Mouse (Mus musculus): ENCODE measurements around the gene Nemf. TPM values are rescaled to one million over a fixed set of nuclear protein-coding genes. Genes with fewer than 3 reads are reported as not detected.

The Nemf gene
- polyA plus RNA-seq (2014; fragmentation: Nextera tagmentation; extraction: Ambion mirVana) = 62.1 and 69.9 TPM in 2 replicates

DNA sequence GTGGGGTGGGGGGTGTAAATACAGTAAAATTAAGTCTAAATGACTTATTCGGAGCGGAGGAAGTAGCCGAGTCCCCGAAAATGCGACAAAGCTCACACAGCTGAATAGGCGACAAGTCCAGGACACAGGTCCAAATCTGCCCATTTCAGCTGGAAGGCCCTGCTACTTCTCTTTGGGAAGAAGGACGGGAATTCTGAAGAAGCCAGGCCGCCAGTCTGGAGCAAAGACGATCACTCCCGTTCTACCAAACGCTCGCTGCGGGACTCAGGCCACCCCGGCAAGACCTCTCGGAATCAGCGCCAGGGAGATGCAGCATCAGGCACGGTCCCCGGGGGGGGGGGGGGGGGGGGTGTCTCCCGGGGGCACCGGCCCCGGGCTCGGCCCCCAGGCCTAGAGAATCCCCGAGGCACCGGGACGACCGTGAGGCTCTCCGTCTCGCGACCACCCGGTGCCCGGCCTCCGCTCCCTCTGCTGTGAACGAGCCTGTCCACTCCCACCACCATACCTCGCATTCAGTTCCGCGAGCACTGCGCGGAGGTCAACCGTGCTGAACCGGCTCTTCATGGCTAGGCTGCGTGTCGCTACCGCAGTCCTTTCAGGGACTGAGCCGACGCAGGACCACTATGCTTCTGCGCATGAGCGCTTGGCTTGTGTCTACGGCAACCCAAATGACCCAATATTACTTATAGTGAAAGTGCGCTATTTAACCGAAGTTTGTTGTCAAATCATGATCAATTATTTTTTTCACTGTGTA, at the start of gene Nemf:
TSS of gene Nemf (minus strand) at position 620 of the 754 bp plus-strand sequence.
- no peak for ATAC-seq (replicated peaks; ENCODE audit: insufficient number of reproducible peaks, low FRiP score, low TSS enrichment)
- peak within 1 kb of the TSS; percentile 85 for H3K4me2 ChIP-seq
- peak within 1 kb of the TSS; percentile 99 for H3K4me3 ChIP-seq (ENCODE audit: low read depth, low read length)
- no peaks in the 10 kb centered on the region for H3K9me3 ChIP-seq (replicated peaks; ENCODE audit: control insufficient read depth, low read length)
- no peaks in the 10 kb centered on the region for H3K27me3 ChIP-seq (ENCODE audit: control insufficient read depth, insufficient read depth, low read length)
- under 1% methylated on average over 46 of the region's 50 CpGs for WGBS (ENCODE audit: insufficient replicate concordance)
- peak within 1 kb of the TSS; percentile 86 for H3K27ac ChIP-seq (ENCODE audit: low read depth, low read length)
- no peaks in the 10 kb centered on the region for H3K4me1 ChIP-seq (ENCODE audit: control insufficient read depth, insufficient read depth, low read length)
- peaks cover 11% of the 10 kb centered on the region for H3K36me3 ChIP-seq (ENCODE audit: control insufficient read depth, insufficient read depth, low read length)
- peak within 1 kb of the TSS; percentile 94 for H3K9ac ChIP-seq (ENCODE audit: low read depth, low read length)

DNA sequence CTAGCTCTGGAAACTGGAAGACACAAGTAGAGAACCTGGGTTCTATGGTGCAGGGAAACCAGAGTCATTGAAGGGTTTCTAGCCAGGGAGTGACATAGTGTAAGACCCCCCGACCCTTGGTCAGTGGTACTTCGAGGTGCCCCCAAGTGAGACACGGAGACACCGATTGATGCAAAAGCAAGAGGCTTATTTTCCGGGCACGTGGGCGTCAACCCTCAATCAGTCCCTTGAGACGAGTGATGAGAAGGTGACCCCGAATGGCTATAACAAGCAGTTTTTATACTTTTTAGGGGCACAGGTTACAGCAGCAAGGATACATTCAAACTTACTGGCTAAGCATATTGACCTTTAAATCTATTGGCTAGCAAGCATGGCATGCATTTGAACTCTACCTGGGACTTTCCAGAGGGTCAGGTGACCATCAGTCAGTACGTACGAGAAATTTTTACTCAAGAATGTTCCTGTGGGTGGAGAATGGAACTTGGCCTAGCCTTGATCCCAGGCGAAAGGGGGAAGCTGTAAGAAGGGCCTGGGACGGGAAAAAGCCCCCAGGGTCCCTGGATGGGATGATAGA, 45.7 kb upstream of the Nemf start:
- ATAC-seq (replicated peaks; ENCODE audit: insufficient number of reproducible peaks, low FRiP score, low TSS enrichment) = no peak
- Histone ChIP-seq H3K4me3 (ENCODE audit: low read depth, low read length) (no peak overlapping the region), H3K4me2 (no peak overlapping the region), H3K36me3 (ENCODE audit: control insufficient read depth, insufficient read depth, low read length) (no peaks in the 10 kb centered on the region), H3K9ac (ENCODE audit: low read depth, low read length) (no peak overlapping the region), H3K27me3 (ENCODE audit: control insufficient read depth, insufficient read depth, low read length) (no peaks in the 10 kb centered on the region), H3K9me3 (replicated peaks; ENCODE audit: control insufficient read depth, low read length) (no peaks in the 10 kb centered on the region), H3K4me1 (ENCODE audit: control insufficient read depth, insufficient read depth, low read length) (no peaks in the 10 kb centered on the region), H3K27ac (ENCODE audit: low read depth, low read length) (no peak overlapping the region)
- WGBS (ENCODE audit: insufficient replicate concordance) = 82% methylated on average over 13 of the region's 13 CpGs

DNA sequence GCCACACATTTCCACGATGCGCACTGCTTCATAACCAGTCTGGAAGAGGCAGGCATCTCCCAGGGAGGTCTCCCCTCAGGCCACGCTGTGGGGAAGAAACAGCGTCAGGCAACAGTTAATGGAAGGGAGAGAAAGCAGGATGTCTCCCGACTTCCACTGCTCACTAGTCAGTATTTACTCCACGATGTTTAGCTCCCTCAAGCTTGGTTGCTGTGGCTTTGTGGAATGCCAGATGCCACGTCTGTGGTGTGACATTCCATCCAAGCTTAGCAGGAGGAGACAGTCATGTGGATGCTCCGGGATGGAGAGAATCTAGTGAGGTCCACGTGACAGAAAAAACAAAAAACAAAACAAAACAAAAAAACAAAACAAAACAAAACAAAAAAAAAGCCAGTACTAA, 45.1 kb upstream of the Nemf start:
- Histone ChIP-seq H3K36me3 (ENCODE audit: control insufficient read depth, insufficient read depth, low read length) (no peaks in the 10 kb centered on the region), H3K9me3 (replicated peaks; ENCODE audit: control insufficient read depth, low read length) (no peaks in the 10 kb centered on the region), H3K27ac (ENCODE audit: low read depth, low read length) (no peak overlapping the region), H3K4me1 (ENCODE audit: control insufficient read depth, insufficient read depth, low read length) (no peaks in the 10 kb centered on the region), H3K9ac (ENCODE audit: low read depth, low read length) (no peak overlapping the region), H3K27me3 (ENCODE audit: control insufficient read depth, insufficient read depth, low read length) (no peaks in the 10 kb centered on the region), H3K4me3 (ENCODE audit: low read depth, low read length) (no peak overlapping the region), H3K4me2 (no peak overlapping the region)
- WGBS (ENCODE audit: insufficient replicate concordance) = 51% methylated on average over 9 of the region's 9 CpGs
- no peak for ATAC-seq (replicated peaks; ENCODE audit: insufficient number of reproducible peaks, low FRiP score, low TSS enrichment)

DNA sequence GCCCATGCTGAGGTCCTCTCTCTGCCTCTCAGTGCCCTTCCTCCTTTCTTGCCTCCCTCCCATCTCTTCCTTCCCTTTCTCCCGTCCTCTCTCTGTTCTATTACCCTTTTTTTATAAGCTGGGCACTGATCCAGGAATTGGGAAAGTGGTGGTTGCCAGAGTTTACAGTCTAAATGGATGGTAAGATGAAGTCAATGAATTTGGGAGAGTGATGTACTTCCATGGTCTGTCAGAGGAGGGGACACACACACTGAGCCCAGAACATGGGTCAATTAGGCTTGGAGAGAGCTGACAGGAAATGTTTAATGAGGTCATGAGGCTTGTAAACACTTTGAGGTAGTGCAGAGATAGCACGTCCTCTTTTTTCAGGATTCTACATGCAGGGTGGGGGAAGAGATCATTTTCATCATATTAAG, 43.9 kb upstream of the Nemf start:
- H3K36me3 ChIP-seq (ENCODE audit: control insufficient read depth, insufficient read depth, low read length) = no peaks in the 10 kb centered on the region
- 29% methylated on average over 2 of the region's 2 CpGs for WGBS (ENCODE audit: insufficient replicate concordance)
- no peak overlapping the region for H3K4me3 ChIP-seq (ENCODE audit: low read depth, low read length)
- no peaks in the 10 kb centered on the region for H3K27me3 ChIP-seq (ENCODE audit: control insufficient read depth, insufficient read depth, low read length)
- ATAC-seq (replicated peaks; ENCODE audit: insufficient number of reproducible peaks, low FRiP score, low TSS enrichment) = no peak
- no peak overlapping the region for H3K4me2 ChIP-seq
- H3K9ac ChIP-seq (ENCODE audit: low read depth, low read length) = no peak overlapping the region
- no peaks in the 10 kb centered on the region for H3K9me3 ChIP-seq (replicated peaks; ENCODE audit: control insufficient read depth, low read length)
- no peak overlapping the region for H3K27ac ChIP-seq (ENCODE audit: low read depth, low read length)
- H3K4me1 ChIP-seq (ENCODE audit: control insufficient read depth, insufficient read depth, low read length) = no peaks in the 10 kb centered on the region

DNA sequence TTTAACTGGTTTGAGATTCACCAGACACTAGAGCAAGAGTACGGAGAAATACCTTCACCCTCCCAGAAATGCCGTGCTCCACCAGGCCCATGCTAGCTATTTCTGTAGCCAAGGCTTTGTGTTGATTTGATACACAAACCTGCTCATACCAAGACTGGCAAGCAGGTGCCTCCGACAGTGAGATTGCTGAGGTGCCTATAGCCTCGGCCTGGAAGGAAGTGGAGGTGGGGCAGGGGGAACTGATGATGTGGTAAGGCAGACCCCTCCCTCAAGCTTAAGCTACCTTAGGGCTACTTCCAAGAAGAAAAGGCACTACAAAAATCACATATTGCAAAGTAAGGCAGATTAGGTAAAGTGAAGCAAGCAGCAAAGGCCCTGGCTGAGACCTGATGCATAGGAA, 43.4 kb upstream of the Nemf start:
- ATAC-seq (replicated peaks; ENCODE audit: insufficient number of reproducible peaks, low FRiP score, low TSS enrichment) = no peak
- Histone ChIP-seq H3K27me3 (ENCODE audit: control insufficient read depth, insufficient read depth, low read length) (no peaks in the 10 kb centered on the region), H3K36me3 (ENCODE audit: control insufficient read depth, insufficient read depth, low read length) (no peaks in the 10 kb centered on the region), H3K27ac (ENCODE audit: low read depth, low read length) (no peak overlapping the region), H3K4me3 (ENCODE audit: low read depth, low read length) (no peak overlapping the region), H3K9ac (ENCODE audit: low read depth, low read length) (no peak overlapping the region), H3K9me3 (replicated peaks; ENCODE audit: control insufficient read depth, low read length) (no peaks in the 10 kb centered on the region), H3K4me1 (ENCODE audit: control insufficient read depth, insufficient read depth, low read length) (no peaks in the 10 kb centered on the region), H3K4me2 (no peak overlapping the region)
- WGBS (ENCODE audit: insufficient replicate concordance) = 69% methylated on average over 4 of the region's 4 CpGs

DNA sequence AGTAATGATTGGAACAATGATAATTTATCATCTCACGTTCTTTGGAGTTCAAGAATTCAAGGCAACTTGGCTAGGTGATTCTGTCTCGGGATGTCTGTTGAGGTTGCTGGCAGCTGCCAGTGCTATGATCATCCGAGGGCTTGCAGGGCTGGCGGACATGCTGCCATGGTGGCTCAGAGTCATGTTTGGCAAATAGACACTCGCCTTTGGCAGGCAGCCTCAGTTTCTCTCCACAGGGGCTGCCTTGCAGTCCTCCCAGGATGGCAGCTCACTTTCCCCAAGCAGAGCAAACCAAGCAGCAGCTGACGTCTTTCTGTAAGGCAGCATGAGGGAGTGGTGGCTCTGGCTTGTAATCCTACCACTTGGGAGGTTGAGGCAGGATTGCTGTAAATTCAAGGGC, 37.5 kb upstream of the Nemf start:
- Histone ChIP-seq H3K4me2 (no peak overlapping the region), H3K4me1 (ENCODE audit: control insufficient read depth, insufficient read depth, low read length) (no peaks in the 10 kb centered on the region; the same call in 1 of the 2 replicates), H3K9ac (ENCODE audit: low read depth, low read length) (no peak overlapping the region), H3K27ac (ENCODE audit: low read depth, low read length) (no peak overlapping the region), H3K27me3 (ENCODE audit: control insufficient read depth, insufficient read depth, low read length) (no peaks in the 10 kb centered on the region), H3K36me3 (ENCODE audit: control insufficient read depth, insufficient read depth, low read length) (no peaks in the 10 kb centered on the region), H3K9me3 (replicated peaks; ENCODE audit: control insufficient read depth, low read length) (no peaks in the 10 kb centered on the region), H3K4me3 (ENCODE audit: low read depth, low read length) (no peak overlapping the region)
- ATAC-seq (replicated peaks; ENCODE audit: insufficient number of reproducible peaks, low FRiP score, low TSS enrichment) = no peak
- WGBS (ENCODE audit: insufficient replicate concordance) = 80% methylated on average over 6 of the region's 6 CpGs

DNA sequence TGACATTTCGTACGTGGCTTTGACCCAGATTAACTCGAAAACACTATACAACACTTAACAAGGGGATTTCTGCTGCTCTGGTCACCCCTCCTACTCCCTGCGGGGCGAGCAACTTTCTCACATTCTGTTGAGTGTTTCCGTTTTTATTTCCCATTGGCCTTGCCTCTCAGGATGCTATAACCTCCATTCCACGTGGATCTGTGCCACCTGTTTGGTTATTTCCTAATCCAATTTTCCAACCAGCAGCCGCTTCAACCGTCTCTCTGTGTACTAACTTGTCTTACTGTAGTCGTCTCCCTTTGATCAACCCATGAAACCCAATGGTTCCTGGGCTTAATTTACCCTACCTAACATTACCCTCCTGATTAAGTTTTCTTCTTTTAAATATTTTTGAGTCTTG, 36.1 kb upstream of the Nemf start:
- Histone ChIP-seq H3K27me3 (ENCODE audit: control insufficient read depth, insufficient read depth, low read length) (no peaks in the 10 kb centered on the region), H3K9me3 (replicated peaks; ENCODE audit: control insufficient read depth, low read length) (no peaks in the 10 kb centered on the region), H3K9ac (ENCODE audit: low read depth, low read length) (no peak overlapping the region), H3K4me1 (ENCODE audit: control insufficient read depth, insufficient read depth, low read length) (no peaks in the 10 kb centered on the region; the same call in 1 of the 2 replicates), H3K36me3 (ENCODE audit: control insufficient read depth, insufficient read depth, low read length) (no peaks in the 10 kb centered on the region), H3K27ac (ENCODE audit: low read depth, low read length) (no peak overlapping the region), H3K4me3 (ENCODE audit: low read depth, low read length) (no peak overlapping the region), H3K4me2 (no peak overlapping the region)
- WGBS (ENCODE audit: insufficient replicate concordance) = 77% methylated on average over 10 of the region's 10 CpGs
- ATAC-seq (replicated peaks; ENCODE audit: insufficient number of reproducible peaks, low FRiP score, low TSS enrichment) = no peak

DNA sequence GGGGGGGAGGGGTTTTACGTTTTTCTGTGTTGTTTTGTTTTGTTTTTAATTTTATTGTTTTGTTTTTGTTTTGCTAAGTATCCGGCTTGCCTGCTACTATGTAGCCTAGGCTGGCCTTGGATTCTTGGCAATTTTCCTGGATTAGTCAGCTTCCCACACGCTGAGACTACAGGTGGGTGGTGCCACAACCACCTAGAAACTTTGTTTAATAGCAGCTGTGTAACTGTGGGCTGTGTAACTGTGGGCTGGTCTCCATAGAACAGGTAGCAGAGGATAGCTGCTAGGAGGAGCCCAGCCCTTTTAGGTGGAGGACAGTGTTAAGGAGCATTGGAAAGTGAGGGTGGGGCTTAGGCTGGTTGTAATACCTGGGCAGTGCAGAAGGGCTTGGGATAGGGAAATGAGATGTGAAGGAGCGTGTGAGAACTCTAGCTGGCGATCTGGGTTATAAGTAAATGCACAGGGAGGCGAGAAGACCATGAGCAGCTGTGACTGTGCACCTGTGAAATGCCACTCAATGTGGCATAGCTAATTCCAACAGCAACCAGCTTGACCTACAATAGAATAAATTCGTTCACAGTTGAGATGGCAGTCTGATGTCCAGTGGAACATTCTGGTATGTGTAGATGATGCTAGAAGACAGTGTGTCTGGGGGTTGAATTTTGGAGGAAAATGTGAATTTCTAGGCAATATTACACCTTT, 33.2 kb upstream of the Nemf start:
- H3K4me3 ChIP-seq (ENCODE audit: low read depth, low read length) = no peak overlapping the region
- ATAC-seq (replicated peaks; ENCODE audit: insufficient number of reproducible peaks, low FRiP score, low TSS enrichment) = no peak
- no peak overlapping the region for H3K9ac ChIP-seq (ENCODE audit: low read depth, low read length)
- H3K27me3 ChIP-seq (ENCODE audit: control insufficient read depth, insufficient read depth, low read length) = no peaks in the 10 kb centered on the region
- H3K4me1 ChIP-seq (ENCODE audit: control insufficient read depth, insufficient read depth, low read length) = no peaks in the 10 kb centered on the region; the same call in 1 of the 2 replicates
- no peaks in the 10 kb centered on the region for H3K9me3 ChIP-seq (replicated peaks; ENCODE audit: control insufficient read depth, low read length)
- H3K27ac ChIP-seq (ENCODE audit: low read depth, low read length) = no peak overlapping the region
- WGBS (ENCODE audit: insufficient replicate concordance) = 73% methylated on average over 7 of the region's 7 CpGs
- H3K4me2 ChIP-seq = no peak overlapping the region
- H3K36me3 ChIP-seq (ENCODE audit: control insufficient read depth, insufficient read depth, low read length) = no peaks in the 10 kb centered on the region

Measured in heart, embryonic 11.5 days (tissue).